Mouse (Mus musculus): ENCODE data around the gene Slc2a6. TPM values are rescaled to one million over a fixed set of nuclear protein-coding genes. Genes with fewer than 3 reads are reported as not detected.

Gene Slc2a6
- polyA plus RNA-seq, 2 experiments, result 0.12 to 0.20 TPM

DNA sequence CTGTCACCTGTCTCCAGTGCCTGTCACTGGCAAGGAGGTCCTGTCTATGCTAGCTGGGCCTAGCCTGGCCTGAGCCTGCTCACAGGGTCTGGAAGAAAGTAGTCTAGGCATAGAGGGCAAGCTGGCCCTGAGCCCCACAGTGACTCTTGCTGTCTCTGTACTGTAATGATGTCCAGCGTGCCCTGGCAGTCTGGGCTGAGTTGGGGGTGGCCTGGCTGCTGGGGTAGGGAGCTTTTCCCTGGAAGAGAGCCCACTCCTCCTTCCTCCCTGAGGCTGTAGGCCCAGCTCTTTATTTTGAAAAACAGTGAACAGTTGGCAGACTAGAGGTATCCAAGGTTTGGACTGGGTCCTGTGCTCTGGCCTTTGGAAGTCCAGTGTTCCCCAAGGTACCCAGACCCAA lies 6.7 kb downstream of the Slc2a6 start:
- no peak overlapping the region for H3K4me3 ChIP-seq (ENCODE audit: insufficient read depth in 1 of 2, low read depth in 2 of 2, low read length in 2 of 2)
- 48% methylated on average over 1 of the region's 1 CpGs for WGBS (ENCODE audit: insufficient replicate concordance)
- no peaks in the 10 kb centered on the region for H3K27me3 ChIP-seq (ENCODE audit: control insufficient read depth, insufficient read depth, low read length)
- DNase-seq (ENCODE audit: low read depth in 3 of 3, low spot score in 3 of 3) (no peak), ATAC-seq (ENCODE audit: insufficient read depth) (no peak)
- H3K27ac ChIP-seq, result no peak overlapping the region
- H3K4me2 ChIP-seq (ENCODE audit: low read depth), result no peak overlapping the region
- TF ChIP-seq CTCF (IDR thresholded peaks at IDR 0.05; ENCODE audit: low read depth) (no peak), EP300 (IDR thresholded peaks at IDR 0.05; ENCODE audit: low read depth) (no peak)
- H3K9me3 ChIP-seq (ENCODE audit: control insufficient read depth, low read length), result no peaks in the 10 kb centered on the region
- H3K4me1 ChIP-seq (replicated peaks; ENCODE audit: control insufficient read depth in 2 of 2, insufficient read depth in 2 of 2, low read length in 1 of 2), result no peaks in the 10 kb centered on the region
- no peak overlapping the region for H3K9ac ChIP-seq (replicated peaks)
- no peaks in the 10 kb centered on the region for H3K36me3 ChIP-seq (replicated peaks; ENCODE audit: control insufficient read depth, insufficient read depth, low read depth)

- DNase-seq (ENCODE audit: low read depth in 3 of 3, low spot score in 3 of 3) (no peak), ATAC-seq (ENCODE audit: insufficient read depth) (no peak)
- no peaks in the 10 kb centered on the region for H3K4me1 ChIP-seq (replicated peaks; ENCODE audit: control insufficient read depth in 2 of 2, insufficient read depth in 2 of 2, low read length in 1 of 2)
- WGBS (ENCODE audit: insufficient replicate concordance), result 73% methylated on average over 2 of the region's 2 CpGs
- H3K27ac ChIP-seq, result no peak overlapping the region
- no peaks in the 10 kb centered on the region for H3K27me3 ChIP-seq (ENCODE audit: control insufficient read depth, insufficient read depth, low read length)
- no peaks in the 10 kb centered on the region; the same call in 1 of the 2 replicates for H3K36me3 ChIP-seq (replicated peaks; ENCODE audit: control insufficient read depth, insufficient read depth, low read depth)
- H3K4me3 ChIP-seq (ENCODE audit: insufficient read depth in 1 of 2, low read depth in 2 of 2, low read length in 2 of 2), result no peak overlapping the region
- H3K9ac ChIP-seq (replicated peaks), result no peak overlapping the region
- TF ChIP-seq EP300 (IDR thresholded peaks at IDR 0.05; ENCODE audit: low read depth) (no peak), CTCF (IDR thresholded peaks at IDR 0.05; ENCODE audit: low read depth) (no peak)
- H3K4me2 ChIP-seq (ENCODE audit: low read depth), result no peak overlapping the region
- no peaks in the 10 kb centered on the region for H3K9me3 ChIP-seq (ENCODE audit: control insufficient read depth, low read length)
Measured at GRCm38 (mm10) chr2:27019530-27019929, 8.3 kb downstream of the Slc2a6 start.

DNA sequence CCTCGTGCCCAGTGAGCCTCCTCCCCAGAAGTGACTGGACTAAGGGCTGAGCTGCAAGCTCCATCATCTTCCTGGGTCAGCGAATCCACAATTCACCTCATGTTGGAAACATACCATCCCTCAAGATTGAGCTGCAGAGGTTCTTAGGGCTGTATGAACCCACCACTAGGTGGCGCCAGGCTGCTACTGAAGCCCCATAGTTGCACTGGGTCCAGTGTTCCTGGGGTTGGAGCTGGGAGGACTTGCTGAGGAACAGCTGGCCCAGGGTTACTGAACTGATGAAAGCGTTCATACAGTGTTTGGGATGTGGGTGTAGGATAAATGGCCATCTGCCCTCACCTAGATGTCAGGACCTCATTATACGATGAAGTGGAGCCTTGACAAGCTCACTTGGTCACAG lies 10.0 kb downstream of the Slc2a6 start:
- TF ChIP-seq EP300 (IDR thresholded peaks at IDR 0.05; ENCODE audit: low read depth), result no peak
- peak; percentile 97 for TF ChIP-seq CTCF (IDR thresholded peaks at IDR 0.05; ENCODE audit: low read depth)
- peaks cover 4% of the 10 kb centered on the region; the same call in 1 of the 2 replicates for H3K36me3 ChIP-seq (replicated peaks; ENCODE audit: control insufficient read depth, insufficient read depth, low read depth)
- H3K9me3 ChIP-seq (ENCODE audit: control insufficient read depth, low read length), result no peaks in the 10 kb centered on the region
- DNase-seq (ENCODE audit: low read depth in 3 of 3, low spot score in 3 of 3), result peak in 1 of 3 experiments; percentile 36
- no peak overlapping the region for H3K4me2 ChIP-seq (ENCODE audit: low read depth)
- ATAC-seq (ENCODE audit: insufficient read depth), result no peak
- H3K27me3 ChIP-seq (ENCODE audit: control insufficient read depth, insufficient read depth, low read length), result no peaks in the 10 kb centered on the region
- H3K9ac ChIP-seq (replicated peaks), result no peak overlapping the region
- no peaks in the 10 kb centered on the region for H3K4me1 ChIP-seq (replicated peaks; ENCODE audit: control insufficient read depth in 2 of 2, insufficient read depth in 2 of 2, low read length in 1 of 2)
- H3K27ac ChIP-seq, result no peak overlapping the region
- no peak overlapping the region for H3K4me3 ChIP-seq (ENCODE audit: insufficient read depth in 1 of 2, low read depth in 2 of 2, low read length in 2 of 2)
- WGBS (ENCODE audit: insufficient replicate concordance), result 35% methylated on average over 5 of the region's 5 CpGs

GRCm38 (mm10) chr2:27009714-27010244 lies 18.0 kb downstream of the Slc2a6 start, which contains the start of gene Cacfd1:
Gene Cacfd1 (plus strand): TSS chr2:27009926.
- peak; percentile 71 to 80 (median 72) for DNase-seq (ENCODE audit: low read depth in 3 of 3, low spot score in 3 of 3)
- no peaks in the 10 kb centered on the region for H3K27me3 ChIP-seq (ENCODE audit: control insufficient read depth, insufficient read depth, low read length)
- H3K36me3 ChIP-seq (replicated peaks; ENCODE audit: control insufficient read depth, insufficient read depth, low read depth), result peaks cover 4% of the 10 kb centered on the region; the same call in 1 of the 2 replicates
- ATAC-seq (ENCODE audit: insufficient read depth), result peak; percentile 96
- TF ChIP-seq EP300 (IDR thresholded peaks at IDR 0.05; ENCODE audit: low read depth) (no peak), CTCF (IDR thresholded peaks at IDR 0.05; ENCODE audit: low read depth) (no peak)
- peak within 1 kb of the TSS; percentile 56 for H3K9ac ChIP-seq (replicated peaks)
- H3K4me1 ChIP-seq (replicated peaks; ENCODE audit: control insufficient read depth in 2 of 2, insufficient read depth in 2 of 2, low read length in 1 of 2), result peaks cover 3 to 9% of the 10 kb centered on the region in 2 experiments
- H3K27ac ChIP-seq, result no peak within 1 kb of the TSS
- WGBS (ENCODE audit: insufficient replicate concordance), result under 1% methylated on average over 43 of the region's 43 CpGs
- peak within 1 kb of the TSS; percentile 76 for H3K4me2 ChIP-seq (ENCODE audit: low read depth)
- H3K9me3 ChIP-seq (ENCODE audit: control insufficient read depth, low read length), result no peaks in the 10 kb centered on the region
- H3K4me3 ChIP-seq (ENCODE audit: insufficient read depth in 1 of 2, low read depth in 2 of 2, low read length in 2 of 2), result peak within 1 kb of the TSS; percentile 63 to 75

DNA sequence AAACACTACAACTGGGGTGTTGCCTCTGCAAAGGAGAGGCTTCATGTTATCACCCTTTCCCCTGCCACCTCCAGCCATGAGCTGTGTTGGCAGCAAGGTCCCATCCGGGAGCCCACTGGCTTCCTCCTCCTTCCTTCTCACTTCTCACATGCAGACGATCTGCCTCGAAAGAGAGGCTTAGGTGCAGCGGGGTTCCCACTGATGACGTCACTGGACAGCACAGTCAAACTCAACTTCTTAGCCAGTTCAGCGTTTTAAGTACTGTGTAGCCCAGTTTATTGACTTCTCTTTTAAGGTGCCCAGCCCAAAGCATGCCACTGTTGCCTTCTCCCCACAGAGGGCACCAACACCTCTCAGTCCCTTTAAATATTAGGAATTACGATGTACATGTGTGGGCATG lies 20.1 kb downstream of the Slc2a6 start:
- no peaks in the 10 kb centered on the region for H3K36me3 ChIP-seq (replicated peaks; ENCODE audit: control insufficient read depth, insufficient read depth, low read depth)
- DNase-seq (ENCODE audit: low read depth in 3 of 3, low spot score in 3 of 3), result no peak
- no peaks in the 10 kb centered on the region for H3K9me3 ChIP-seq (ENCODE audit: control insufficient read depth, low read length)
- 57% methylated on average over 7 of the region's 7 CpGs for WGBS (ENCODE audit: insufficient replicate concordance)
- no peaks in the 10 kb centered on the region for H3K27me3 ChIP-seq (ENCODE audit: control insufficient read depth, insufficient read depth, low read length)
- TF ChIP-seq CTCF (IDR thresholded peaks at IDR 0.05; ENCODE audit: low read depth) (no peak), EP300 (IDR thresholded peaks at IDR 0.05; ENCODE audit: low read depth) (no peak)
- H3K4me3 ChIP-seq (ENCODE audit: insufficient read depth in 1 of 2, low read depth in 2 of 2, low read length in 2 of 2), result no peak overlapping the region
- no peak overlapping the region for H3K27ac ChIP-seq
- no peak overlapping the region for H3K9ac ChIP-seq (replicated peaks)
- peaks cover 3 to 9% of the 10 kb centered on the region in 2 experiments for H3K4me1 ChIP-seq (replicated peaks; ENCODE audit: control insufficient read depth in 2 of 2, insufficient read depth in 2 of 2, low read length in 1 of 2)
- H3K4me2 ChIP-seq (ENCODE audit: low read depth), result no peak overlapping the region
- ATAC-seq (ENCODE audit: insufficient read depth), result no peak
